Mouse (Mus musculus): ENCODE data around the gene Vmn1r157. TPM values are rescaled to one million over a fixed set of nuclear protein-coding genes. Genes with fewer than 3 reads are reported as not detected.
"Not testable (repeated sequence)": the region's sequence is repeated elsewhere in the genome, so short reads cannot be mapped to it uniquely, and the experiment has no call there.

The Vmn1r157 gene
- not detected for total RNA-seq (2022)

- not testable (repeated sequence) for DNase-seq (ENCODE audit: low spot score)
Measured at GRCm38 (mm10) chr7:22761397-22761796, at the start of gene Vmn1r157. Gene Vmn1r157, plus strand, starts transcription at chr7:22761697.

DNA sequence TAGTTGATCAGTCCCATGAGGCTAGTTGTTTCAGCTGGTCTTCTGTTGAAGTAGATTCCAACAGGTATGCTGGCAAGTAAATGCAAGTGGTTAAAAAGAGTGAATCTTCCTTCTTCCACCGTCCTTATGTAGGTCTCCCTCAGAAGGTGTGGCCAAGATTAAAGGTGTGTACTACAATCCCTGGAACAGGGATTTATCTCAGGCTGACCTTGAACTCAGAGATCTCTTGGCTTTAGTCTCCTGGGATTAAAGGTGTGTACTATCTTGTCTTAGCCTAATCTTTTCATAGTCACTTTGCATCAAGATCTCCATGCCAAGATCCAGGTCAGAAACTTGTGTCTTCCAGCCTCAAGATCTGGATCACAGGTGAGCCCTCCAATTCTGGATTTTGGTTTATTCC is 41.9 kb upstream of the Vmn1r157 start, which contains the start of gene Gm4567:
TSS of gene Gm4567 (minus strand) at position 101 of the 400 bp plus-strand sequence.
- not testable (repeated sequence) for DNase-seq (ENCODE audit: low spot score)

- DNase-seq (ENCODE audit: low spot score), result not testable (repeated sequence)
Measured at GRCm38 (mm10) chr7:22775981-22776380, 14.5 kb downstream of the Vmn1r157 start.

DNA sequence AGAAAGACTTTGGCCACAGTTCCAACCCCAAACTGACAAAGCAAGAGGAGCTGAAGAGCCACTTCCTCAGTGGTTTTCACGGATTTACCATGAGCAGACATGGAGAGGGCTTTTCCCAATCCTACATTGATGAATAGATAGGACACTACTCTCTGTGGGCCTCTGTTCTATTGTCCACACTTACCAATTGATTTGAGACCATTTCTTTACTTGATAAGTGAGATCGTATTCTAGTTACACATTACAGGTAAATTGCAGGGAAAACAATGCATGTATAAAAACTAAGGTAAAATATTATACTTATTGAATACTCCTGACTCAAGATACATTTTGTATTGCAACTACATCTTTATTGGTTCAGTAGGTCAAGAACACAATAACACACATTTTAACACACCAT is 29.2 kb downstream of the Vmn1r157 start, which contains the start of gene Vmn1r158:
TSS of gene Vmn1r158 (minus strand) at position 101 of the 400 bp plus-strand sequence.
- DNase-seq (ENCODE audit: low spot score), result not testable (repeated sequence)

Other genes starting within 250 kb of the Vmn1r157 start
- gene Vmn1r152, start 238.7 kb upstream of the Vmn1r157 start, total RNA-seq (2022), result not detected
- gene Gm8677, start 226.8 kb upstream of the Vmn1r157 start, total RNA-seq (2022), result not detected
- gene Gm4201, start 196.4 kb upstream of the Vmn1r157 start, total RNA-seq (2022), result not detected
- gene Gm4565, start 173.6 kb upstream of the Vmn1r157 start, total RNA-seq (2022), result not detected
- gene Vmn1r155, start 103.7 kb upstream of the Vmn1r157 start, total RNA-seq (2022), result not detected
- not detected for gene Gm8693, start 69.4 kb upstream of the Vmn1r157 start, total RNA-seq (2022)
- not detected for gene Gm4567, start 42.0 kb upstream of the Vmn1r157 start, total RNA-seq (2022)
- gene Vmn1r158, start 29.1 kb downstream of the Vmn1r157 start, total RNA-seq (2022), result not detected
- gene Vmn1r159, start 81.9 kb downstream of the Vmn1r157 start, total RNA-seq (2022), result not detected
- not detected for gene Vmn1r160, start 109.5 kb downstream of the Vmn1r157 start, total RNA-seq (2022)
- not detected for gene Gm4214, start 223.0 kb downstream of the Vmn1r157 start, total RNA-seq (2022)

Measured in heart, adult 8-10 months (tissue).